Mouse (Mus musculus) CD4-positive naive resting alpha-beta T cell, adult 57 days (primary cell): ENCODE measurements around the gene Kif11. TPM values are rescaled to one million over a fixed set of nuclear protein-coding genes. Genes with fewer than 3 reads are reported as not detected.

Source experiments
- total RNA-seq: library from RNA; stranded (reverse); gene quantifications from one replicate; pipeline ENCODE4 v1.2.4, GENCODE M21; 2023

Gene Kif11
- 1.2 TPM for total RNA-seq

DNA sequence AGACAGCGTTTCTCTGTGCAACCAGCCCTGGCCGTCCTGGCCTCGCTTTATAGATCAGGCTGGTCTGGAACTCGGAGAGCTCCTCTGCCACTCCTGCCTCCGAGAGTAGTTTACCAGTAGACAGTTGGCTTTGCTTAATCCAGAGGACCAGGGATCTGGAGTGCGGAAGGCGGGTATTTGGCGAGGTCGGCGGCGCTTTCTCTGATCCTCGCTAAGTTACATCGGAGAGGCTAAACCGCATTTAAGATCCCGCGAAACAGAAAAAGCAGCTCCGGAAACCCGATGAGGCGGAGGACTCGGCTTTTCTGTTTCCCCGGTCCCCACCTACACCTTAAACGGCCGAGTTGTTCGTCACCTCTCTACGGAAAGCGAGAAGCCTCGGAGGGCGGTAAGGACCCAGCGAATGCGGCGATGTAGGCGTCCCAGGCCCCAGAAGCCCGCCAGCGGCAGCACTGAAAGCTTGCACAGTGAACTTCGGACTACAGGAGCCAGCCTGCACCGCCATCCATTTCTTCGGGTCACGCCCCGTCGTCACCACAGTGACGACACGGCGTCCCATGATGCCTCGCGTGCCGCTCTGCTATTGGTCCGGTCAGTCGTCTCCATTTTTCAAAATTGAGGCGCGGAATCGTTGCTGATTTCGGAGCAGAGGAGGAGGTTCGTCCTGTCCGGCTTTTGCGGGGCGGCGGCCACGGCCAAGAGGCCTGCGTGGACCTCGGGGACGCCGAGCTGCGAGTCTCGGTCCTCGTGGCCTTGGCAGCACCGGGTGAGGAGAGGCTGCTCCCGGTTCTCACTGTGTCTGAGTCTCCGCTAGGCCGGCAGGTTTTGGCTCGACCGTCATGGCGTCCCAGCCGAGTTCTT is at the start of gene Kif11:
TSS of gene Kif11 (plus strand) at position 649 of the 861 bp plus-strand sequence.

DNA sequence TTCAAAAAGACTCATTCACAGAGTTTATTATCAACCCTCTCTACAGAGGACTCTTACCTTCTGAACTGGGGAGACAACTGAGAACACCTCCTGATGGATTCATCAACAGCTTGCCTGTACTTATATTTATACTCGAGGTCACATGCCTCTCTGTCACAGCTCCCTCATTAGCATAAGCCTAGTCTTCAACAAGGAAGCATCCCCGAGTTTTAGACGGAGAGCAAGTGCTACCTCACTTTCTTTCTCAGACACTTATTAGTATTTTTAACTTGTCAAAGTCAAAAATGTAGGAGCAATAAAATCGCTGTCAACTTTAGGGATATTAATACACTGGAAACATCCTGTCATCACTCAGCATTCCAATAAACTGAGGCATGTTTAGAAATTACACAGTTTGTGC is 38.5 kb upstream of the Kif11 start, which contains the start of gene Ide:
TSS of gene Ide (minus strand) at position 101 of the 400 bp plus-strand sequence.

DNA sequence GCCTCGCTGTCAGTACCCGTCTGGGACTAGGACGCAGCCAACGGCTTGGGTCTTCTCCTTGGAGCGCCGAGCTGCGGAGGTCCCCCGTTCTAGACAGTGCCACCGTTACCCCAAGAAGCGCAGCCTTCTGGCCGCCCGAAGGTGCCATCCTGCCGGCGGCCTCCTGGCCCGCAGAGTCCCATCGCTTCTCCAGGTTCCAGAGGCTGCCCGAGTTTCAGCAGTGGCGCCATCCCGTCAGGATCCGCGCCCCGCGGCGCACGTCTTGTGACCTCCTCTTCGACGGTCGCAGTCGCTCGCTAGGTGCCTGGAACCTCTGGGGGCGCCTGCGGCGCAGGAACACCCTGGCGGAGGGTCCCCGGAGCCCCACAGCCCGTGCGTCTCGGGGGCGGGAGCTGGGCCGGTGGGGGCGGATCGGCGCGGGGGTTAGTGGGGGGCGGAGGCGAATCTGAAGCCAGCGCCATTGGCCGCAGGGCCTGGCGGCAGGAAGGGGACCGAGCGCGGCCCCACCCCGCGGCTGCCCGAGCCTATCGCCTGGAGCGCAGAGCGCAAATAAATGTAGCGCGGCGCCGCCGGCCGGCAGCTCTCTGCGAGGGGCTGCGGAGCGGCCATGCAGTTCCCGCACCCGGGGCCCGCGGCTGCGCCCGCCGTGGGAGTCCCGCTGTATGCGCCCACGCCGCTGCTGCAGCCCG is 58.2 kb downstream of the Kif11 start, which contains the start of gene Hhex:
TSS of gene Hhex (plus strand) at position 548 of the 689 bp plus-strand sequence.

Other genes starting within 250 kb of the Kif11 start
- gene March5, start 168.9 kb upstream of the Kif11 start, total RNA-seq = 54.5 TPM
- 0.71 TPM for gene Cpeb3, start 167.8 kb upstream of the Kif11 start, total RNA-seq
- gene Ide, start 38.6 kb upstream of the Kif11 start, total RNA-seq = 59.1 TPM
- 4.1 TPM for gene Hhex, start 58.4 kb downstream of the Kif11 start, total RNA-seq
- gene Exoc6, start 174.0 kb downstream of the Kif11 start, total RNA-seq = 26.8 TPM